In the genomic region with DNA sequence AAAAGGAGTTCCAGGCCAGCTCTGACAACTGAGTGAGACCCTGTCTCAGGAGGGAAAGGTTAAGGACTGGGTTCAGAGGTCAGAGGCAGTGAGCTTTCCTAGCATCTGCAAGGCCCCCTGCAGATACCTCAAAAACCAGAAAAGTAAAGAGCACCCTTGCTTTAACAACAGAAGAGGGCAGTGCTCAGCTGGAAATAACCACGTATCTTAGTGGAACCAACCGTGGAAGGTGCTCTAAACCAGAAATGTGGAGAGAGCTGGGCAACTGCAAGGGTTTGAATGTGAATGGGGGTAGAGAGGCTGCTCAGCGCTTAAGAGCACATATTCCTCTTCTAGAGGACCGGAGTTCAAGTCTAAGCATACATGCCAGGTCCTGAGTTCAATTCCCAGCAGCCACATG, we compare ENCODE assay signal across 18 mouse cellular contexts. TPM values are rescaled to one million over a fixed set of nuclear protein-coding genes. Genes with fewer than 3 reads are reported as not detected.
"Had no signal": no experiment of that assay in that cellular context is flagged by ENCODE, and none has a peak within 500 bp of the region (broad histone marks: within the 10 kb centered on the region; RNA-seq: fewer than 3 reads in every experiment).

No protein-coding gene starts in this region.

- H3K4me1 ChIP-seq: neural tube, embryonic 12.5 days had no signal

- DNase-seq: kidney, postnatal 14 days; midbrain, embryonic 14.5 days; thymus, adult 18-20 months; thymus, postnatal 14 days had no signal

- H3K27ac ChIP-seq: limb, embryonic 10.5 days; liver, embryonic 12.5 days; lung, embryonic 15.5 days; neural tube, embryonic 12.5 days had no signal

- H3K4me2 ChIP-seq: liver, embryonic 12.5 days; lung, embryonic 15.5 days; neural tube, embryonic 12.5 days had no signal

- H3K27me3 ChIP-seq: lung, embryonic 15.5 days had no signal

- H3K9me3 ChIP-seq: limb, embryonic 10.5 days; liver, embryonic 12.5 days; lung, embryonic 15.5 days; neural tube, embryonic 12.5 days had no signal

- ATAC-seq: intestine, postnatal 0 days; liver, embryonic 12.5 days had no signal

- H3K4me3 ChIP-seq: limb, embryonic 10.5 days; liver, embryonic 12.5 days; lung, embryonic 15.5 days; neural tube, embryonic 12.5 days had no signal

- H3K9ac ChIP-seq: liver, embryonic 12.5 days; lung, embryonic 15.5 days; neural tube, embryonic 12.5 days had no signal

- H3K36me3 ChIP-seq: limb, embryonic 10.5 days; liver, embryonic 12.5 days; lung, embryonic 15.5 days; neural tube, embryonic 12.5 days had no signal

RNA-seq across cellular contexts. Expression of gene Esr2, which starts 23.3 kb away (rescaled TPM):
- total RNA-seq: megakaryocyte progenitor cell, adult 5-6 weeks; monocyte, adult 5-6 weeks; neutrophil, adult 5-6 weeks had no signal
- polyA plus RNA-seq: intestine, postnatal 0 days; liver, embryonic 16.5 days had no signal

RNA-seq across cellular contexts. Expression of gene Tex21, which starts 46.2 kb away (rescaled TPM):
- total RNA-seq: layer of hippocampus, adult 18-20 months; layer of hippocampus, postnatal 10 days; left cerebral cortex, postnatal 14 days; megakaryocyte progenitor cell, adult 5-6 weeks; neutrophil, adult 5-6 weeks had no signal
- polyA plus RNA-seq: intestine, postnatal 0 days; kidney, embryonic 14.5 days; limb, embryonic 10.5 days; liver, embryonic 12.5 days; liver, embryonic 16.5 days; lung, embryonic 15.5 days; midbrain, embryonic 14.5 days; neural tube, embryonic 12.5 days; urinary bladder, adult 2 months had no signal
